Mouse (Mus musculus) thymus, postnatal 0 days (tissue): ENCODE measurements around the gene H2-Eb1. TPM values are rescaled to one million over a fixed set of nuclear protein-coding genes. Genes with fewer than 3 reads are reported as not detected.

Experiments
- polyA plus RNA-seq: library from polyadenylated mRNA; unstranded; fragments of >200 nt; fragmentation: Nextera tagmentation; extraction: Ambion mirVana; gene quantifications from 2 replicates; pipeline ENCODE4 v1.2.1, GENCODE M21; 2015

The H2-Eb1 gene
- polyA plus RNA-seq, 1 experiment from 2014 or later: 589 TPM

Other genes with a start within 250 kb of the H2-Eb1 start
- gene H2-Oa, start 213.5 kb upstream of the H2-Eb1 start, polyA plus RNA-seq: 55.0 and 57.1 TPM in 2 replicates
- gene H2-DMa, start 186.3 kb upstream of the H2-Eb1 start, polyA plus RNA-seq: 113 and 114 TPM in 2 replicates
- gene Brd2, start 183.2 kb upstream of the H2-Eb1 start, polyA plus RNA-seq: 98.3 and 107 TPM in 2 replicates
- 57.8 and 62.9 TPM in 2 replicates for gene H2-DMb2, start 162.6 kb upstream of the H2-Eb1 start, polyA plus RNA-seq
- 39.8 and 42.2 TPM in 2 replicates for gene H2-DMb1, start 152.8 kb upstream of the H2-Eb1 start, polyA plus RNA-seq
- gene Tap1, start 118.3 kb upstream of the H2-Eb1 start, polyA plus RNA-seq: 81.6 and 87.3 TPM in 2 replicates
- 251 and 261 TPM in 2 replicates for gene Psmb9, start 118.1 kb upstream of the H2-Eb1 start, polyA plus RNA-seq
- gene Psmb8, start 108.1 kb upstream of the H2-Eb1 start, polyA plus RNA-seq: 875 and 899 TPM in 2 replicates
- gene Tap2, start 102.3 kb upstream of the H2-Eb1 start, polyA plus RNA-seq: 140 and 153 TPM in 2 replicates
- gene H2-Ob, start 67.0 kb upstream of the H2-Eb1 start, polyA plus RNA-seq: 2.6 and 2.8 TPM in 2 replicates
- gene H2-Ab1, start 48.2 kb upstream of the H2-Eb1 start, polyA plus RNA-seq: 1,510 and 1,544 TPM in 2 replicates
- 991 and 995 TPM in 2 replicates for gene H2-Aa, start 18.0 kb upstream of the H2-Eb1 start, polyA plus RNA-seq
- gene H2-Eb2, start 19.8 kb downstream of the H2-Eb1 start, polyA plus RNA-seq: 2.3 and 3.1 TPM in 2 replicates
- gene Btnl2, start 49.0 kb downstream of the H2-Eb1 start, polyA plus RNA-seq: 0.22 and 0.27 TPM in 2 replicates
- gene Btnl1, start 71.3 kb downstream of the H2-Eb1 start, polyA plus RNA-seq: 0.27 and 0.29 TPM in 2 replicates
- 0.71 and 0.94 TPM in 2 replicates for gene BC051142, start 93.0 kb downstream of the H2-Eb1 start, polyA plus RNA-seq
- 0.09 and 0.13 TPM in 2 replicates for gene Btnl4, start 171.5 kb downstream of the H2-Eb1 start, polyA plus RNA-seq
- gene Btnl6, start 211.5 kb downstream of the H2-Eb1 start, polyA plus RNA-seq: 0.12 and 0.20 TPM in 2 replicates